Mouse (Mus musculus) gastrocnemius, adult 18-20 months (tissue): ENCODE measurements around the gene Zmym6. TPM values are rescaled to one million over a fixed set of nuclear protein-coding genes. Genes with fewer than 3 reads are reported as not detected.

ENCODE experiments used
- DNase-seq: peaks from one replicate; pipeline ENCODE4 v3.0.0; 2021; ENCODE audit warnings: low spot score
- total RNA-seq, 2 experiments: library from RNA; stranded (reverse); gene quantifications; 2 replicates each; pipeline ENCODE4 v1.2.3; 2021

Gene Zmym6
- total RNA-seq, 2 experiments from 2014 or later, result 3.6 to 4.6 TPM

- no peak for DNase-seq
Observed at GRCm38 (mm10) chr4:127123391-127123790, 46.2 kb downstream of the Zmym6 start, which contains the start of gene Tmem35b. TSS of gene Tmem35b (plus strand) at chr4:127123691.

GRCm38 (mm10) chr4:127124331-127124730 lies 47.1 kb downstream of the Zmym6 start:
- no peak for DNase-seq

- peak; percentile 80 for DNase-seq
Observed at GRCm38 (mm10) chr4:127125834-127126463, 48.8 kb downstream of the Zmym6 start.

GRCm38 (mm10) chr4:127134687-127135086 lies 57.5 kb downstream of the Zmym6 start:
- DNase-seq, result no peak

GRCm38 (mm10) chr4:127137591-127137990 lies 60.4 kb downstream of the Zmym6 start:
- no peak for DNase-seq

- DNase-seq, result no peak
Observed at GRCm38 (mm10) chr4:127138486-127138885, 61.3 kb downstream of the Zmym6 start.

GRCm38 (mm10) chr4:127150031-127150430 lies 72.8 kb downstream of the Zmym6 start:
- DNase-seq, result no peak

- no peak for DNase-seq
Observed at GRCm38 (mm10) chr4:127153345-127153744, 76.2 kb downstream of the Zmym6 start.

GRCm38 (mm10) chr4:127155757-127156156 lies 78.6 kb downstream of the Zmym6 start:
- no peak for DNase-seq

GRCm38 (mm10) chr4:127157746-127158145 lies 80.6 kb downstream of the Zmym6 start:
- no peak for DNase-seq

GRCm38 (mm10) chr4:127163926-127164325 lies 86.7 kb downstream of the Zmym6 start:
- no peak for DNase-seq

GRCm38 (mm10) chr4:127167096-127167495 lies 89.9 kb downstream of the Zmym6 start:
- DNase-seq, result no peak

- DNase-seq, result no peak
Observed at GRCm38 (mm10) chr4:127167731-127168130, 90.5 kb downstream of the Zmym6 start.

- DNase-seq, result peak; percentile 1
Observed at GRCm38 (mm10) chr4:127168211-127168913, 91.2 kb downstream of the Zmym6 start.

GRCm38 (mm10) chr4:127168914-127169345 lies 91.7 kb downstream of the Zmym6 start, which contains the start of gene Dlgap3:
TSS of gene Dlgap3 (plus strand) at chr4:127169204.
- DNase-seq, result no peak

GRCm38 (mm10) chr4:127169346-127170221 lies 92.4 kb downstream of the Zmym6 start:
- no peak for DNase-seq

- no peak for DNase-seq
Observed at GRCm38 (mm10) chr4:127170866-127171265, 93.7 kb downstream of the Zmym6 start.

GRCm38 (mm10) chr4:127171341-127171905 lies 94.2 kb downstream of the Zmym6 start:
- DNase-seq, result no peak

- DNase-seq, result no peak
Observed at GRCm38 (mm10) chr4:127172119-127172518, 94.9 kb downstream of the Zmym6 start.

GRCm38 (mm10) chr4:127172614-127173013 lies 95.4 kb downstream of the Zmym6 start:
- DNase-seq, result no peak

- DNase-seq, result peak; percentile 15
Observed at GRCm38 (mm10) chr4:127173461-127173860, 96.3 kb downstream of the Zmym6 start.
